Mouse (Mus musculus): ENCODE results near the gene Lgals1. TPM values are rescaled to one million over a fixed set of nuclear protein-coding genes. Genes with fewer than 3 reads are reported as not detected.

Gene Lgals1
- total RNA-seq, 2 experiments from 2014 or later = 224 to 270 TPM

DNA sequence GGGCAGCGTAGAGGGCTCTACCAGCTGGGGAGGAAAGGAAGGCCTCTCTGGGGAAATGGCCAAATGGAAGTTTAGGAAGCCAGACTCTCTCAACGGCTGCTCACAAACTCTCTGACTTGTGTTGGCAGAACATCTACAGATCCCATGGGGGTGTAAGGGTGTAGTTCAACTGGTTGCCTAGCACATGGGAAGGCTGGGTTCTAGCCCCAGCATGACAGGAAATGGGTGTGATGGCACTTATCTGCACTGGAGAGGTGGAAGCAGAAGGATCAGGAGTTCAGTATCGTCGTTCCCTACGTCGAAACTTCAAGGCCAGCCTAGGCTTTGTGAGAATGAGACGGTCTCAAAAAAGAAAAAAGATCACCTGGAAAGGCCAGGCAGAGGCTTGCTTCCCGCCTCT is 17.5 kb upstream of the Lgals1 start:
- DNase-seq = no peak

DNA sequence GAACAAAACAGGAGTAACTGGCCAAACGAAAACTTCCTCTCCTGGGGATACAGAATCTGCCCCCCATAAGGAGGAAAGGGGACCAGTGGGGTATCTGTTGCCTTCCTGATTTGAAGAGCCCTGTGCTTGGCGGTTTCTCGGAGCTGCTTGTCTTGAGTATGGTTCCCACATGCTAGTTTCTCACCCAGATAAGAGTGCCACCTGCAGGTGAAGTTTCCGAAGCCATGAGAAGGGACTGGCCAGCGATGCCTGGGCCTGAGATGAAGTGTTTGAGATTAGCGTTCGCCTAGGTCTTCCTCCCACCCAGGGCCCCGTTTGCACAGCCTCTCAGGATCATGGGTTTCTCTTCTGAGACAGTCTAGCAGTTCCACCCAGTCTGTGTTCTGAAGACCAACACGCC is 14.5 kb upstream of the Lgals1 start:
- no peak for DNase-seq

DNA sequence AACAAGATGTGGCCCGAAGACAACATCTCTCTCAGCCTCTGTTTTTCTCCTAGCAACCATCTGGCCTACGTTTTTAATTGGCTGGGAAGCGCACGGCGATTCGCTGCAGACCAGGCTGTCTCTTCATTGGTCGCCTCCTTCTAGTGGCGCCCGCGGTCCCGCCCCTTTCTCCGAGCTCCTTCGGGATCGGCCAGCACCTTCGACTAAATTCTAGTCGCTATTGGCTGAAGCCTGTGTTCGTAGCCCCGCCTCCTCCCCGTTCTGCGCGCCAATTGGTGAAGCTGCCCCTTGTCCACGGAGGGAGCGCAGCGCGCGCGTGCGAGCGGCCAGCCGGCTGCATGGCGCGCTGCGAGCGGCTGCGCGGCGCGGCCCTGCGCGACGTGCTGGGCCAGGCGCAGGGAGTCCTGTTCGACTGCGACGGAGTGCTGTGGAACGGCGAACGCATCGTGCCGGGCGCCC is 12.9 kb upstream of the Lgals1 start, which contains the start of gene Pdxp:
Gene Pdxp (plus strand): TSS at position 288 of the 459 bp plus-strand sequence.
- peak; percentile 96 for DNase-seq

DNA sequence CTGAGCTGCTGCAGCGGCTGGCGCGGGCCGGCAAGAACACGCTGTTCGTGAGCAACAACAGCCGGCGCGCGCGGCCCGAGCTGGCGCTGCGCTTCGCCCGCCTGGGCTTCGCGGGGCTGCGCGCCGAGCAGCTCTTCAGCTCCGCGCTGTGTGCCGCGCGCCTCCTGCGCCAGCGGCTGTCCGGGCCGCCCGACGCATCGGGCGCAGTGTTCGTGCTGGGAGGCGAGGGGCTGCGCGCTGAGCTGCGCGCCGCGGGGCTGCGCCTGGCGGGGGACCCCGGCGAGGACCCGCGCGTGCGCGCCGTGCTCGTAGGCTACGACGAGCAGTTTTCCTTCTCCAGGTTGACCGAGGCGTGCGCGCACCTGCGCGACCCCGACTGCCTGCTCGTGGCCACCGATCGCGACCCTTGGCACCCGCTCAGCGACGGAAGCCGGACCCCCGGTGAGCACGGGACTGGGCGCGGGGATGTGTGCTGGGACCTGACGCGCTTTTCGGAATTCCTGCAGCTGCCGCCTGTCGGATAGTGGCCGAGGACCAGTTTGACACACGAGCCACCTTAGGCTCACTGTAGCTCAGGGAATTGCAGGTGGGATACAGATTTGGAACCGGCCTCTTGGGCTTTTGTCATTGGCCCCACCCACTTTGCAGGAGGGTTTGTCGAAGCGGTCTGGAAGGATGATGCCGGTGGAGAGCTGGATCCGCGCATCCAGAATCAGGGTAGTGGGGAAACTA is 12.3 kb upstream of the Lgals1 start:
- DNase-seq = no peak

DNA sequence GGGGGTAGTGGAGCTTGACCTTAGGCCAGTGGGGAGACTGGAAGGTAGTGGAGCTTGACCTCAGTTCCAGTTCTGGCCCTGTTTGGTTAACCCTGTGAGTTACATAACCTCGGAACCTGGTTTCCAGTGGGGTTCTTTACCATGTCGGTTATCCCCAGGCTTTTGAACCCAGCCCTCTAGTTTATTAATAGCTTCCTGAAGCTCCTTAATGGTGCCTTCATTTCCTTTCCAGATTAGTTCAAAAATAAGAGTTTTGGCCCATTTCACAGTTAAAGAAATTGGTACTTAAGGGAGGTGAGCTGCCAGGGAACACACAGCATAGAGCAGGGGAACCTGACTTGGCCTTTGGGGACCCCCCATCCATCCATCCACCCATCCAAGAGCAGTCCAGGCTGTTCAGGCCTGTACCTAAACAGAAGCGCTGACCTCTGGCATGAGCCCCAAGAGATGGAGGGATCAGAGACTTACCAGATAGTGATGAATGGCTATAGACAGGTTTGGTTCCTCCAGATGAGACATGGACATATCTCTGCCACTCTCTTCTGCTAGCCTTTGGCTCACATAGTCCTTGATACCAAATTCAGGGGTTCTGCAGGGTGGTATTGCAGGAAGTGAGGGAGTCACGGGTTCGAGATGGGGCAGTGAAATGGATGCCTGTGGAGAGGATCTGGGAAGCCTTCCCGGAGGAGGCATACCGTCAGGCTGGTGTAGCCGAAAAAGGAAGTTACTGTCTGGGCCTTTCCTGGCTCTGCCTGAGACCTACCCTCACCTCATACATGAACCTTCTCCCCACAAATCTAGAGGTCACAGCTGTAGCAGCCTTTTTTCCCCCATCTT is 11.5 kb upstream of the Lgals1 start:
- DNase-seq = no peak

DNA sequence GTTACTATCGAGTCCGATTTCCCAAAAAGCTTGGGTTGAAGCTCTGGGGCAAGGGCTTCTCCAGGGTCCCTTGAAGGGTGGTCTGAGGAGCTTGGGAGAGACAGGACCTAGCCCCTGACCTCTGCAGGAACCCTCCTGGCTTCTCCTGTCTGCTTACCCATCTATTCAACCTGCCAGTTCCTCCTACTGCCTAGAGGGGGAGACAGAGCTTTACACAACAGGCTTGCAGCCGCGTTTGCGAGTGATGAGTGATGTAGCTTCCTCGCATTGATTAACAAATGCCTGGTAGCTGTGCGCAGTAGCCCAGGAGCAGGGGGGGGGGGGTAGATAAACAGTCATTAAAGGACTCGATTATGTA is 10.9 kb upstream of the Lgals1 start:
- DNase-seq = no peak

DNA sequence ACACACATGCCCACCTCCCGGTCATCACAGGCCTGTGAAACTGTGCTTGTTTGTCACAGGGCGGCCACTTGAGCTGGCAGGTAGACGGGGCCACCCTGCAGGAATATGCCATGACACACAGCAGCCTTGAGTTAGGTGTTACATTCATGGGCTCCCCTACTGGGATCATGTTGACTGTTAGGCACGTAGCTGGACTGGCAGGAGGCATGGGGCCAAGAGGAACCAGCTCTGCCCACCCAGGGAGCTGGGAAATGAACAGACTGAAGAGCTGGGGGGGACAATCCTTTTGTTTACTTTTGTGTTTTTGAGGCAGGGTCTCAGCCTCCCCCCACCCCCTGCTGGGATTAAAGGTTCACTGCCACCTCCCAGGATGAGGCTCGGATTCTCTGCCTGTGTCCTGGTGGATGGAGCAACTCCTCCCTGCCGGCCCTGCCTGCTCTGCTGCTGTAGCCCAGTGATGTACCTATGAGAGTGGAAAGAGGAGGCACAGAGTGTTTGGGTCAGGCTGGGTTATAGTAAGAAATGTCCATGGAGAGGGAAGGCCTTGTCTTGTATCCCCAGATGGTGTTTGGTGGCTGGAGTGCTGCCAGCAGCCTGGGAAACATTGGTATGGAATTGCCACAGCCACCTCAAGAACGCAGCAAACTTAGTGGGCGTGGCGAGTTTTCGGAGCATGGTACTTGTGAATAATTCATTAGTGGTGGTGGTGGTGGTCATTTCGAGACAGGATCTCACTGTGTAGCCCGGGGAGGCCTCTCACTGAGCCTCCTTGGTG is 10.3 kb upstream of the Lgals1 start:
- no peak for DNase-seq

DNA sequence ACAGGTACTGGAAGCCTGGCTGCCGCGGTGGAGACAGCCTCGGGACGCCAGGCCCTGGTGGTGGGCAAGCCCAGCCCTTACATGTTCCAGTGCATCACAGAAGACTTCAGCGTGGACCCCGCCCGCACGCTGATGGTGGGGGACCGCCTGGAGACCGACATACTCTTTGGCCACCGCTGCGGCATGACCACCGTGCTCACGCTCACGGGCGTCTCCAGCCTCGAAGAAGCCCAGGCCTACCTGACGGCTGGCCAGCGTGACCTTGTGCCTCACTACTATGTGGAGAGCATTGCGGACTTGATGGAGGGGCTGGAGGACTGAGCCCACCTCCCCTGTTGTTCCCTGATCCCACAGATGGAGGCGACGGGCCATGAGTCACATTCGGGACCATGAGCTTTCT is 8.4 kb upstream of the Lgals1 start:
- no peak for DNase-seq

DNA sequence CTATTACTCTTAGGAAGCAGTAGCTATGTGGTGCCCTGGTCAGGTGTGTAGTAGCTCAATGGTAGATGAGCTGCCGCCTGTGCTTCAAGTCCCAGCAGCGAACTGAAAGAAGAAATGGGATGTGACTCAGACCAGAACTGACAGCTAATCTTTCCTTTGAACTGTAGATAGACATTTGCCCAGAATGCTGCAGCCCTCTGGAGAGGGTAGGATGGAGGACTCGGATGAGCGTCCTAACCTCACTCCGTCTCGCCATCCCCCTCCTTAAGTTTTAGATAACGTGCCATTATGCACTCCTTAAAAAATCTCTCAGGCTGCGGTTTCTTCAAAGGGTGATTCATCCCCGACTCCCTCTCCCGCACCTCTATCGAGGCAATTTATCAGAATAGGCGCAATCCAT is 6.6 kb upstream of the Lgals1 start:
- no peak for DNase-seq

DNA sequence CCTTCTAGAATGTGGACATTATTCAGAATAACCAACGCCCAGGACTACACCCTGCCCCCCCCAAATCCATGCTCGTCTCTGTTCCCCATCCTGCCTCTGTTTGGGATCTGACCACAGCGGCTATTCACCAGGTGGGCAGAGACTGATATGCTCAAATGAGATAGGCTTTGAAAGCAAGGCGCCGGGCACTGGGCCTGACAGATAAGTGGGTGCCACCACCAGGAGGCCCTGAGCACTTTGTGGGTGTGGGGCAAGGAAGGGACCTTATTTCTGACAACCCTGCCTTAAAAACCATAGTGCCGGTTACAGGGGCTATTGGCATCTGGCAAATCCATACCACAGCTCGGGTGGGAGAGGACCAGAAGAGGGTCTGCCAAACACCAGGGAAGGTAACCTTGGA is 3.8 kb upstream of the Lgals1 start:
- no peak for DNase-seq

DNA sequence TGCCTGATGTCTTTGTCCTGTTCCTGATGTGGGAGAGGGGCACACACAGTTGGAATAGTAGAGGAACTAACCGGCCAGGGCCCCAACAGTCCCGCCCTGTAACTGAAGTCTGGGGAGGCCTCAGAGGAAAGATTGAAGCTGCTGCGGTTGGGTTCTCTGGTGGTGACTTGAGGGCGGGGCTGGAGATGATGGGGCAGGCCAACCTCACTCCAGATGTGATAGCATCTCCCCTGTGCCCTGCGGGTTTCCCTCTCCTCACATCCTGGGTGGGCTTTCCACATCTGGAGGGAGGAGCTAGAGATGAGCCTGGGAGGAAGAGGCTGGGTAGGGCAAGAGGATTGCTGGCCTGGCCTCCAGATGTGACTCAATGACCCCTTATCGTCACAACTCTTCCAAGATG is 2.9 kb upstream of the Lgals1 start:
- no peak for DNase-seq

DNA sequence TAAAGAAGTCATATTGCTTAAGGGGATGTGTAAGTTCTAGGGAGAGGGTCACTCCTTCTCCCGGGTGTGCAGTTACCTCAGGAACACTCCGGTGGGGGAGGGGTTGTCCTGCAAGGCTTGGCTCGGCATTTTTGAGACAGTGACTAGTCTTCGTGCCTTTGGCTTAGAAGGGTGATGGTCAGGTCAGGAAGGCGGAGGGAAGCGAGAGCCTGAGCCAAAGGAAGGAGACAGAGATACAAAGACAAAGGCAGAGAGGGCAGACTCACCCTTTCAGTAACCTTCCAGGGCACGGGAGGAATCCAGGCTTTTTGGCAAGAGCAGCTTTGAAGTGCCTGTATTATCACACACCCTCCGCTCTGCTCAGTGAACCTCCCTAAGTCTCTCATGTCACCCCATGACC is 1.4 kb upstream of the Lgals1 start:
- no peak for DNase-seq

DNA sequence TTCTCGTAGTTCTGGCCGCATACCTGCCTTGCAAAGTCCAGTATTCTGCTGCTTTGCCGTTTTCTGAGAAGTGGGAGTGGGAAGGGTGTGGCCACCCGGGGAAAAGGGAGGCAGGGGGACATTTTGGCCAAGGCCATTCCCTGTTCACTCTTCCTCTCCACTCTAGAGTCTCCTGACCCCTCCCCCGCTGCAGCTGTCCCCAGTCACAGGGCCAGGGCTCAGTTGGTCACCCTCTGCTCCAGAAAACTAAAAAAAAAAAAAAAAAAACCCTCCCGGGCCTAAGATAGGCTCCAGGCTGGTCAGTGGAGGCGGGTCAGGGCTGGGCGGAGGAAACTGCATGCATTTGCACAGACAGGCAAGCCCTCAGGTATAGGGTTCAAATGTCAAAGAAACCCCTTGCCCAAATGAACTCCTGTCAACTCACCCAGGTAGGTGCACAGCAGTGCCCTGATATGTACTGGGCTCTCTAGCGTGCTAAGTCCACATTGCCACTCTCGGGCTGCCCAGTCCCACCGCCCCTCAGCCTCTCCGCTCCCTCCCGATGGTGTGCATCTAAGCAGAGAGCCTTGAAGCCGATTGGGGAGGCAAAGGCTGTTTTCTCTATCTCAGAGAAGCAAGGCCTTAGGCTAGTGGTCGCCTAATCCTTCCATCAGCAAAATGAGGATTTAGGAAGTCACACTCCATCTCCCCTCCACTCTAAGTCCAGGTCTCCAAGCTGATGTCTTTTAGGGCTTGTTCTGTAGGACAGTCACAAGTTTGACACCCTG is 679 bp downstream of the Lgals1 start:
- DNase-seq = peak; percentile 59

DNA sequence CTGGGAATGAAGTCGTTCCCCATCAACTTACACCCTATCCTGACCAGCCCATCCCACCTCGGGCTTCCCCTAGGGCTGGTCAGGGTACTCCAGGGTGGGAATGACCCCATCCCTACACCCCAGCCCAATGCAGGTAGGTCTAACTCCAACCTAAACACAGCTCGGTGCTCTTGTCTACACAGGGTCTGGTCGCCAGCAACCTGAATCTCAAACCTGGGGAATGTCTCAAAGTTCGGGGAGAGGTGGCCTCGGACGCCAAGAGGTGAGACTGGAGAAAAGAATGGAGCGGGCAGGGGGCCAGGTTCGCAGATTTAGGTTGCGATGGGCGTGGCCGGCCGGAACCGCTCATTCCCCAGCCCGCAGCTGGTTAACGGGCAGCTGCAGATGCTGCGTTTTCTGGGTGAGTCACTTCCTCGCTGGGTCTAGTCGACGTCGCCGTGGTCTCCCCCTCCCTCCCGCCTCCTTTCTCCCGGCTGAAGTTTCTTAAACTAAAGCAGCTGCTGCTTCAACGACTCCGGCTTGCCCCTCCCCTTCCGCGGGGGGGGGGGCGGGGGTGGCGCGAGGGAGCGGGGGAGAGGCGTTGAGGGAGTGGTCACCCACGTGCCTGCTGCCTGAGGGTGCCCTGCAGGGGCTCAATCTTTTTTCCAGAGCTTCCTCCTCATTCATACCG is 1.4 kb downstream of the Lgals1 start:
- DNase-seq = peak; percentile 92

DNA sequence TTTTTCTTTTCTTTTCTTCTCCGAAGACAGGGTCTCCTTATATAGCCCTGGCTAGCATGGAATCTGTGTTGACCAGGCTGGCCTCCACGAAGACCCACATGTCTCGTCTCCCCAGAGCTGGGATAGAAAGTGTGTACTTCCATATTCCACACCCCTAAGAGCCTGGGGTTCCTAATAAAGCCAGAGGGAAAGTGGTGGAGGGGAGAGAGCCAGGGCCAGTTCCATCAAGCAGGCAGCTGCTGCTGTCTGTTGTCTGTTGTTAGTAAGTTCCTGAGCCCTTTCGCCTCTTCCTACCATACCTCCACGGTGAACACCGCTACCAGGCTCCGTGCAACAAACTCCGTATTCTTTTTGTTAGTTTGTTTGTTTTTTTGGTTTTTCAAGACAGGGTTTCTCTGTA is 2.0 kb downstream of the Lgals1 start:
- DNase-seq = no peak

DNA sequence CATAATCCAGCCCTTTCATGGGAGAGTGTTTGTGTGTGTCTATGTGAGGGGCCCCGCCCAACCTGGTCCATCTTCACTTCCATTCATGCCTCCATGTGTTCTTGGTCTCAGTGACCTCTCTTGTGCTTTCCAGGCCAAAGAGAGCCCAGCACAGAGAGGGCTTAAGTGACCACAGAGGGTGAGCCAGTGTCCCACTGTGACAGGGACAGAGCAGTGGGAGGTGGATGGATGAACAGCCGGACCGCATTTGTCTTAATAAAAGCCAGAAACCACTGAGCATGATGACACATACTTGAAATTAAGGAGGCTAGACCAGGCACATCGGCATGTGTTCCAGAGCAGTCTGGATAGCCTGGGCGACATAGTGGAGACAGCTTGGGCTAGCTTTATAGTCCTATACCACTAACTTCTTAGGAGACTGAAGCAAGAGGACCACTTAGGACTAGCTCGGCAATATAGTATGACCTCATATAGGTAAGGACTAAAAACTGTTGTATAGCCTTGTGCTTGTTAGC is 3.7 kb downstream of the Lgals1 start:
- no peak for DNase-seq

DNA sequence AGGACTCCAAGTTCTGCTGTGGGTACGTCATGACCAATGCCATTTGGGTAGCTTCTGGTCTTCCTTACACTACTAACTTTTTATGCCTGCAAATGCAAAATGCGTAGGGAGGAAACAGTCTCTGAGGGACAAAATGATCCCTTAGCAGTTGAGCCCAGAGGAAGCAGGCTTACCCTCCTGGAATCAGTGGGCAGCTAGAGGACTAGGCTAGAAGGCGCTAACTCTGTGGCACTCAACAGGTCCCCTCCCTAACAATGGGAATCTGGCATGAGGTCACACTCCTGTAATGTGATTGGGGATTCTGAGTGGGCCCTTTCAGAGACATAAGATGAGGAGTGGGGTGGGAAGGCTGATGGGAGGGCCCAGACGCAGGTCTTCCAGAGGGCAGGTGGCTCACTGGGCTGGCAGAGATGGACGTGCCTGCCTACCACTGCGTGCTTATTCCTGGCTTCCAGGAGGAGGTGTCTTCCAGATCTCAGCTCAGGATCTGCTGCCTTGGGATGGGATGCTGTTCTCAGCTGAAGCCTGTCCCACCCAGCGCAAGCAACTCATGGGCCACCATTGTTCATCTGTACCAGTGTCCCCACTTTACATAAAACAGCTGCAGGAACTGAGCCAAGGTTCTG is 4.4 kb downstream of the Lgals1 start:
- no peak for DNase-seq

DNA sequence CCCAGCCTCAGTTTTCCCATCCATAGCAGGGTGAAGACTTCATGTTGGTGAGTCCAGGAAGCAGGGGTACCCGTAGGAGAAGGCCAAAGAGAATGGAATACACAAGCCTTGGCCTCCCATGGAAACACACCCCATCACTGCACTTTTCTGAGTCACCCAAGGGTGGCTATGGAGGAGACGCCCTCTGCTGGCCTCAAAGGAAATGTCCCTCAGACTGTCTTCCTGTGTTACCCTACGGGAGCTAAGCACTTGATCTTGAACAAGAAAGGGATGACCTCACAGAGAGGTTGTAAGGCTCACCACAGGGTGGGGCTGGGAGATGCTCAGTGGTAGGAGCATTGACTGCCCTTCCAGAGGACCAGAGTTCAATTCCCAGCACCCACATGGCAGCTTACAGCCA is 5.1 kb downstream of the Lgals1 start:
- peak; percentile 49 for DNase-seq

DNA sequence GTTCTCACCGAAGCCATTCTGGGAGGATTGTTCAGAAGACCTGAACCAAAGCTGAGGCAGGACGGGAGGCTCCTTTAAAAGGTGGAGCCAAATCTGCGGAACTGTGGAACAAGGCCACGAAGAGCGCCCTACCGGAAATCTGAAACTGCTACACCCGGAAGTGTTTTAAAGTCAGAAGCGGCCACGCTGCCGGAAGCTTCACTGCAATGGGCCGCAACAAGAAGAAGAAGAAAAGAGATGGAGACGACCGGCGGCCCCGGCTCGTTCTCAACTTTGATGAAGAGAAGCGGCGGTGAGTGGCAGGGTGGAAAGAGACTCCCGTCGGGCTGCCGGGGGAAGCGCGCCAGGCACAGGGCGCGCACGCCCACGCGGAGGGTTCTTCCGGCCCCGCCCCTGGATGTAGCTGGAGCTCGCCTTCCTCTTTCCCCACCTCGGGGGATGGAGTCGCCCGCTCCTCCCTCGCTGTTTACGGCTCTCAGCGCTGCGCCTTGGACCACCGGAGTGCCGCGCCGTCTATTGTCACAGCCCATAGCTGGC is 8.3 kb downstream of the Lgals1 start, which contains the start of gene Nol12:
Gene Nol12 (plus strand): TSS at position 150 of the 537 bp plus-strand sequence.
- peak; percentile 76 for DNase-seq

DNA sequence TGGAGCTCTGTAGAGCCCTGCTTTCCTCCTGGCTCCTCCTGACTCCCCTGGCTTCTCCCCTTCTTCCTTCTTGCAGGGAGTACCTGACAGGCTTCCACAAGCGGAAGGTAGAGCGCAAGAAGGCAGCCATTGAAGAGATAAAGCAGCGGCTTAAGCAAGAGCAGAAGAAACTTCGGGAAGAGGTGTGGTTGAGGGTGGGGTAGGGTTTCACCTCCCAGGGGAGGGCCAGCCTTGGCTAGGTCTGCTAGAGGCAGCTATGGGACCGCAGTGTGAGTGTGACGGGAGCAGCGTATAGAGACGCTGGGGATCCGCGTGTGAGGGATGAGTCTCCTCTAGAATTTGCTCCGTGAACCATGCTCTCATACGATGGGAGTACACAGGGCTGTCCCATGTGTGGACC is 9.9 kb downstream of the Lgals1 start:
- DNase-seq = no peak

Measured in gastrocnemius, postnatal 25 days (tissue).